Mouse (Mus musculus) lung, postnatal 0 days (tissue): ENCODE measurements around the gene Ubl3.

Source experiments
- CTCF ChIP-seq: IDR thresholded peaks from 2 replicates; pipeline ENCODE4 v1.5.1; 2016; ENCODE audit warnings: antibody characterized with exemption, mild to moderate bottlenecking
- EP300 ChIP-seq: IDR thresholded peaks from 2 replicates; pipeline ENCODE4 v1.6.1; 2016; ENCODE audit warnings: antibody characterized with exemption, mild to moderate bottlenecking, control low read depth

DNA sequence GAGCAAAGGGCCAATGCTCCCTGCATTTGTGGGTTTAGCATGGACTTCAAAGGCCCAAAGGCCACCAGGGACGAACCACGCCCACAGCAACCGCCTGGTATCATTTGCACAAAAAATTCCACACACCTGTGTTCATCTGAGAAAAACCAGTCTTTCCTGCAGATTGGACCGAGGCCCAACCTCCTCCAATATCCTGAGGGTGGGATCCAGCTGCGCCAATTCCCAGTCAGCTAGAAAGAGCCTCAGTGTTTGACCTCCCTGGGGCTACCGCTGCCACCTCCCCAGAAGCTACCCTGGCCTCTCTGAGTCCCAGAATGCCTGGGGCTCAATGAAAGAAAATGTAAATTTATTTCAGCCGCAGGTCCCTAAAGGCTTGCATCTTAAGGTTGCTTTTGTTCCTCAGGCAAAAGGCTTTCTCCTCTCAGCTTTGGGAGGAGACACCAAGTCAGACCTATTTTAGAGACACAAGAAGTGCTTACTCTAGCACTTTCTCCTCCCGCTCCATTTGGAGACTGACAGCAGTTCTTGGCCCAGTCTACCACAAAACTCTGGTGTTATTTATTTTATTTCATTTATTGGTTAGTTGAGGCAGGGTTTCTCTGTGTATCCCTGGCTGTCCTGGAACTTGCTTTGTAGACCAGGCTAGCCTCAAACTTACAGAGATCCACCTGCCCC, 85.5 kb downstream of the Ubl3 start:
- TF ChIP-seq CTCF (no peak), EP300 (no peak)
